Mouse (Mus musculus): Measurements from ENCODE around the gene Fgf9.

- TF ChIP-seq MAX (IDR thresholded peaks at IDR 0.05; ENCODE audit: low read length) (no peak), RAD21 (IDR thresholded peaks at IDR 0.05; ENCODE audit: low read depth, low read length) (no peak), EP300 (IDR thresholded peaks at IDR 0.05; ENCODE audit: low read depth in 1 of 2, low read length in 2 of 2) (no peak), E2F4 (IDR thresholded peaks at IDR 0.05; ENCODE audit: borderline replicate concordance, low read depth, low read length) (no peak), CTCF (IDR thresholded peaks at IDR 0.05 in 2 of 3, conservative IDR thresholded peaks at IDR 0.05 in 1 of 3; ENCODE audit: control insufficient read depth in 1 of 3, insufficient read depth in 1 of 3, low read depth in 2 of 3, low read length in 3 of 3, poor library complexity in 1 of 3, severe bottlenecking in 1 of 3) (no peak), POLR2A (IDR thresholded peaks at IDR 0.05; ENCODE audit: control insufficient read depth in 1 of 2, insufficient read depth in 1 of 2, low read depth in 1 of 2, low read length in 2 of 2, poor library complexity in 1 of 2) (no peak), USF1 (IDR thresholded peaks at IDR 0.05; ENCODE audit: low read depth, low read length) (no peak)
Observed at GRCm38 (mm10) chr14:58073936-58074335, 3.6 kb downstream of the Fgf9 start.

Data from MEL (cell line).